Mouse (Mus musculus): ENCODE data around the gene Olfr125. TPM values are rescaled to one million over a fixed set of nuclear protein-coding genes. Genes with fewer than 3 reads are reported as not detected.

Olfr125 gene
- not detected for polyA plus RNA-seq (2017; shearing (Covaris generic))

- ATAC-seq = no peak
Measured at GRCm38 (mm10) chr17:37832649-37833048, at the start of gene Olfr125. TSS of gene Olfr125 (plus strand) at chr17:37832949.

- ATAC-seq = no peak
Measured at GRCm38 (mm10) chr17:37793229-37793628, 39.5 kb upstream of the Olfr125 start, which contains the start of gene Olfr123. TSS of gene Olfr123 (plus strand) at chr17:37793529.

GRCm38 (mm10) chr17:37799588-37799987 lies 33.2 kb upstream of the Olfr125 start, which contains the start of gene Olfr124:
TSS of gene Olfr124 (plus strand) at chr17:37799888.
- no peak for ATAC-seq

- ATAC-seq = no peak
Measured at GRCm38 (mm10) chr17:37847183-37847582, 14.4 kb downstream of the Olfr125 start, which contains the start of gene Olfr126. TSS of gene Olfr126 (plus strand) at chr17:37847483.

- ATAC-seq = no peak
Measured at GRCm38 (mm10) chr17:37863901-37864300, 31.2 kb downstream of the Olfr125 start.

GRCm38 (mm10) chr17:37869676-37870205 lies 37.0 kb downstream of the Olfr125 start:
- no peak for ATAC-seq

GRCm38 (mm10) chr17:37873830-37874229 lies 41.1 kb downstream of the Olfr125 start:
- no peak for ATAC-seq

Other genes with a start within 250 kb of the Olfr125 start
- not detected for gene Olfr114, start 240.2 kb upstream of the Olfr125 start, polyA plus RNA-seq (2017; shearing (Covaris generic))
- gene Olfr115, start 205.8 kb upstream of the Olfr125 start, polyA plus RNA-seq (2017; shearing (Covaris generic)) = not detected
- gene Olfr116, start 205.8 kb upstream of the Olfr125 start, polyA plus RNA-seq (2017; shearing (Covaris generic)) = not detected
- gene Olfr117, start 169.2 kb upstream of the Olfr125 start, polyA plus RNA-seq (2017; shearing (Covaris generic)) = not detected
- under 1 TPM in 1 of 3 experiments, not detected in 2; 0.60 TPM for gene Olfr118, start 166.0 kb upstream of the Olfr125 start, polyA plus RNA-seq (2017; shearing (Covaris generic))
- gene Olfr119, start 136.4 kb upstream of the Olfr125 start, polyA plus RNA-seq (2017; shearing (Covaris generic)) = not detected
- gene Olfr120, start 111.1 kb upstream of the Olfr125 start, polyA plus RNA-seq (2017; shearing (Covaris generic)) = not detected
- not detected for gene Olfr121, start 84.1 kb upstream of the Olfr125 start, polyA plus RNA-seq (2017; shearing (Covaris generic))
- not detected for gene Olfr122, start 64.3 kb upstream of the Olfr125 start, polyA plus RNA-seq (2017; shearing (Covaris generic))
- gene Olfr123, start 39.4 kb upstream of the Olfr125 start, polyA plus RNA-seq (2017; shearing (Covaris generic)) = not detected
- gene Olfr124, start 33.1 kb upstream of the Olfr125 start, polyA plus RNA-seq (2017; shearing (Covaris generic)) = not detected
- not detected for gene Olfr126, start 14.5 kb downstream of the Olfr125 start, polyA plus RNA-seq (2017; shearing (Covaris generic))
- gene Olfr127, start 67.5 kb downstream of the Olfr125 start, polyA plus RNA-seq (2017; shearing (Covaris generic)) = not detected
- gene Olfr128, start 87.6 kb downstream of the Olfr125 start, polyA plus RNA-seq (2017; shearing (Covaris generic)) = not detected
- not detected for gene Olfr761, start 120.1 kb downstream of the Olfr125 start, polyA plus RNA-seq (2017; shearing (Covaris generic))
- not detected for gene Olfr129, start 227.1 kb downstream of the Olfr125 start, polyA plus RNA-seq (2017; shearing (Covaris generic))
- not detected for gene Olfr130, start 231.0 kb downstream of the Olfr125 start, polyA plus RNA-seq (2017; shearing (Covaris generic))